Mouse (Mus musculus) ovary, postnatal 14 days (tissue): ENCODE results near the gene Msrb2.
A peak's percentile ranks its signal among the peaks of the same experiment; 100 is the strongest.

ENCODE experiments used
- DNase-seq: peaks from one replicate; pipeline ENCODE4 v3.0.0; 2022; ENCODE audit warnings: low spot score

The Msrb2 gene

GRCm38 (mm10) chr2:19371390-19372158, at the start of gene Msrb2:
Msrb2 (plus strand) TSS chr2:19371440.
- peak; percentile 59 for DNase-seq

GRCm38 (mm10) chr2:19322448-19322847, 48.8 kb upstream of the Msrb2 start:
- no peak for DNase-seq

GRCm38 (mm10) chr2:19326376-19326775, 44.9 kb upstream of the Msrb2 start:
- DNase-seq: no peak

- no peak for DNase-seq
Observed at GRCm38 (mm10) chr2:19327811-19328210, 43.4 kb upstream of the Msrb2 start.

- no peak for DNase-seq
Observed at GRCm38 (mm10) chr2:19343901-19344635, 27.2 kb upstream of the Msrb2 start.

GRCm38 (mm10) chr2:19344636-19345413, 26.4 kb upstream of the Msrb2 start:
- peak; percentile 81 for DNase-seq

- no peak for DNase-seq
Observed at GRCm38 (mm10) chr2:19345414-19345964, 25.8 kb upstream of the Msrb2 start.

- DNase-seq: no peak
Observed at GRCm38 (mm10) chr2:19348454-19348853, 22.8 kb upstream of the Msrb2 start.

- DNase-seq: no peak
Observed at GRCm38 (mm10) chr2:19350167-19350566, 21.1 kb upstream of the Msrb2 start.

GRCm38 (mm10) chr2:19351615-19352253, 19.5 kb upstream of the Msrb2 start:
- DNase-seq: no peak

GRCm38 (mm10) chr2:19353158-19353557, 18.1 kb upstream of the Msrb2 start:
- no peak for DNase-seq

- DNase-seq: no peak
Observed at GRCm38 (mm10) chr2:19362880-19363279, 8.4 kb upstream of the Msrb2 start.

GRCm38 (mm10) chr2:19366426-19366825, 4.8 kb upstream of the Msrb2 start:
- DNase-seq: no peak

- no peak for DNase-seq
Observed at GRCm38 (mm10) chr2:19367114-19367513, 4.1 kb upstream of the Msrb2 start.

GRCm38 (mm10) chr2:19373695-19374094, 2.5 kb downstream of the Msrb2 start:
- no peak for DNase-seq

- DNase-seq: no peak
Observed at GRCm38 (mm10) chr2:19380446-19380950, 9.3 kb downstream of the Msrb2 start.

GRCm38 (mm10) chr2:19380986-19381385, 9.7 kb downstream of the Msrb2 start:
- no peak for DNase-seq

GRCm38 (mm10) chr2:19382206-19382605, 11.0 kb downstream of the Msrb2 start:
- DNase-seq: no peak

GRCm38 (mm10) chr2:19383006-19383405, 11.8 kb downstream of the Msrb2 start:
- DNase-seq: no peak

- no peak for DNase-seq
Observed at GRCm38 (mm10) chr2:19385772-19386171, 14.5 kb downstream of the Msrb2 start.

GRCm38 (mm10) chr2:19388329-19389103, 17.3 kb downstream of the Msrb2 start:
- no peak for DNase-seq
